Mouse (Mus musculus) ES-Bruce4 (cell line): ENCODE results near the gene Hoxb9.

Experiments
- CTCF ChIP-seq: IDR thresholded peaks from one replicate; pipeline ENCODE4 v1.8.1; 2011; ENCODE audit warnings: low read depth, low read length
- POLR2A ChIP-seq: IDR thresholded peaks from one replicate; pipeline ENCODE4 v1.8.1; 2011; ENCODE audit warnings: low read length; ENCODE audit not compliant: insufficient read depth

DNA sequence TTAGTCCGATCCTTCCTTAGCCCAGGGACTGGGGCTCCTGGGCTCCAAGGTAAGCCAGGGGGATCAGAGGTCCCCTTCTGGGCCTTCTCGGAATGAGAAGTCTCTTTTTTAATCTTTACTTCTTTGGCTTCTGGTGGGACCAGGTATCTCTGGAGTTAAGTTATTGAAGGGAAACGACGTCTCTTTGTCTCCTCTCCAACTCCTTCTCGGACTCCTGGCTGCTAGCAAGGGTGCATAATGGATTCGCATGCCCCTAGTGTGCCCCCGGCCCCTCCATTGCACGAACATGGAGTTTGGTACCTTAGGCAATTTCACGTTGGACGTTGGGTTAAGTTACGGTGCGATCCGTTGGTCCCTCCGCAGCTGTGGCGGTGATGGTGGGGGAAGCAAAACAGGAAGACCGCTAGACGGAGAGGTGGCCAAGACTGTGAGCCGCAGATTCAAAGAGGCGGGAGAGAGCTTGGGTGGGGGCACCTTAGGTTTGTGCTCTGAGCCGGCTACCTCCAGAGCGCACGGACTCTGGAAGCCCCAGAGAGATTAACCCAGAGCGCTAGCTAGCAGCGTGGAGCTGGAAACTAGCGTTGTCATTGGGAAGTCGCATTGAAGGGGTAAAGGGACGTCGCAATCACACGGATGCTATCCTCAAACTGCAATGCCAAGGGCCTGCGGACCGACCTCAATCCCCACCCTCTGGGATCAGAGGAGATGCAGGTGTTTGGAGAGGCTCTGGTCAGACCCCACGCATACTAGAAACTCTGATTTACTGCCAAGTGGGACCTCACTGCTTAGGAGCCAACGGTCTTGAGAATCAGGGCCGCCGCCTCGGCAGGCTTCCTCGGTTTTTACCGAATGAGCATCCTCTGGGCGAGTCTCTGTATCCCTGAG lies 15.9 kb upstream of the Hoxb9 start:
- TF ChIP-seq CTCF (no peak), POLR2A (no peak)
